Mouse (Mus musculus): ENCODE results near the gene Cask. TPM values are rescaled to one million over a fixed set of nuclear protein-coding genes. Genes with fewer than 3 reads are reported as not detected.

The Cask gene
- total and polyA plus RNA-seq, 3 experiments, result 1.8 to 16.2 (median 15.7) TPM

DNA sequence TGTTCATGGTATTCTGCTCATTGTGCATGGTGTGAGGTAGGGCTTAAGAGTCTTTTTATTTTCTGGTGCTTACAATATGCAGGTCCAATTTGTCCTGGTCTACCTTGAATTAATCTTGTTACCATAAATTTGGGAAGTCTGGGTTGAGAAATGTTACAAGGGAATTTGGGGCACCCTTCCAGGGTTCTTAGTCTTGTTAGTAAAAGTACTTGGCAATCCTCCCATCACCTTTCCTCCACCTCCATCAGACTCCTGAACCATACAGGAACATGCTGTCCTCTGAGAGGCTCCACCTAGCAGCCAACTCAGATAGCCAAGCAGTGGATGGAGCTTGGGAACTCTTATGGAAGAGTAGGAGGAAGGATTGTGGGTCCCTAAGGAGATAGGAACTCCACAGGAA lies 371.6 kb downstream of the Cask start:
- no peaks in the 10 kb centered on the region for H3K27me3 ChIP-seq (ENCODE audit: control insufficient read depth, insufficient read depth, low read length)
- TF ChIP-seq POLR2A (IDR thresholded peaks at IDR 0.05; ENCODE audit: insufficient read depth, low read depth, low read length), result no peak
- TF ChIP-seq EP300 (IDR thresholded peaks at IDR 0.05; ENCODE audit: insufficient read depth, low read depth, low read length), result no peak
- no peak for TF ChIP-seq CTCF (IDR thresholded peaks at IDR 0.05)
- H3K36me3 ChIP-seq (ENCODE audit: control insufficient read depth, insufficient read depth, low read length), result no peaks in the 10 kb centered on the region
- H3K4me3 ChIP-seq, result no peak overlapping the region
- no peak overlapping the region for H3K27ac ChIP-seq
- DNase-seq, result no peak
- no peaks in the 10 kb centered on the region for H3K79me2 ChIP-seq (replicated peaks; ENCODE audit: control insufficient read depth, insufficient read depth, low read length)
- intact Hi-C loops (cut with DNase I), result no loop called here
- H3K4me1 ChIP-seq (ENCODE audit: control insufficient read depth, insufficient read depth, low read length), result peaks cover 2% of the 10 kb centered on the region; the same call in 1 of the 2 replicates
- no peak overlapping the region for H3K9ac ChIP-seq (ENCODE audit: low read depth, low read length)

GRCm38 (mm10) chrX:13478298-13478697 lies 372.9 kb downstream of the Cask start:
- 55% methylated on average over 5 of the region's 5 CpGs for WGBS
- Histone ChIP-seq H3K79me2 (replicated peaks; ENCODE audit: control insufficient read depth, insufficient read depth, low read length) (no peaks in the 10 kb centered on the region), H3K4me1 (ENCODE audit: control insufficient read depth, insufficient read depth, low read length) (peaks cover 2% of the 10 kb centered on the region; the same call in 1 of the 2 replicates), H3K4me3 (no peak overlapping the region), H3K36me3 (ENCODE audit: control insufficient read depth, insufficient read depth, low read length) (no peaks in the 10 kb centered on the region), H3K9ac (ENCODE audit: low read depth, low read length) (no peak overlapping the region), H3K27me3 (ENCODE audit: control insufficient read depth, insufficient read depth, low read length) (no peaks in the 10 kb centered on the region), H3K27ac (peak overlapping the region; percentile 19; the same call in 1 of the 2 replicates)
- no peak for TF ChIP-seq POLR2A (IDR thresholded peaks at IDR 0.05; ENCODE audit: insufficient read depth, low read depth, low read length)
- TF ChIP-seq EP300 (IDR thresholded peaks at IDR 0.05; ENCODE audit: insufficient read depth, low read depth, low read length), result no peak
- TF ChIP-seq CTCF (IDR thresholded peaks at IDR 0.05), result no peak
- intact Hi-C loops (cut with DNase I), result no loop called here
- no peak for DNase-seq

DNA sequence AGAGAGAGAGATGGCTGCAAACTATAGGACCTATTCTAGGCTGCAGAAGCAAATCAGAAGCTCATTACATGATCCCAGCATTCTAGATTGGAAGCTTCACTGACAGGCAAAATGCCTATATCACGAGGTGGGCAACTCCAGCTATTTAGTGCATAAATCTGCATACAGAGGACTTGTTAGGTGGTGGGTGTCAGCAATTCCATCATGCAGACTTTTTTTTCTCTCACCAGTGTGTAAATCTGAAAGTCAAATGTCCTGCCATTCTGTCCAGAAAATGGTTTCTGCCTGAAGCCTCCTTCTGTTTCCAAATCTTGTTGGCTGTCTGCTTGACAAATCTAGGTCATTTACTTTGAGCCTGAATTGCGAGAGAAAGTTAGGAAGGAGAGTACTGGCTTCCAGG lies 373.6 kb downstream of the Cask start:
- no peak overlapping the region for H3K4me3 ChIP-seq
- H3K9ac ChIP-seq (ENCODE audit: low read depth, low read length), result no peak overlapping the region
- 50% methylated on average over 2 of the region's 2 CpGs for WGBS
- no peak for DNase-seq
- no peaks in the 10 kb centered on the region for H3K36me3 ChIP-seq (ENCODE audit: control insufficient read depth, insufficient read depth, low read length)
- no peaks in the 10 kb centered on the region for H3K79me2 ChIP-seq (replicated peaks; ENCODE audit: control insufficient read depth, insufficient read depth, low read length)
- no peaks in the 10 kb centered on the region for H3K27me3 ChIP-seq (ENCODE audit: control insufficient read depth, insufficient read depth, low read length)
- no peaks in the 10 kb centered on the region for H3K4me1 ChIP-seq (ENCODE audit: control insufficient read depth, insufficient read depth, low read length)
- no peak overlapping the region for H3K27ac ChIP-seq
- intact Hi-C loops (cut with DNase I), result no loop called here
- TF ChIP-seq CTCF (IDR thresholded peaks at IDR 0.05), result no peak
- TF ChIP-seq EP300 (IDR thresholded peaks at IDR 0.05; ENCODE audit: insufficient read depth, low read depth, low read length), result no peak
- no peak for TF ChIP-seq POLR2A (IDR thresholded peaks at IDR 0.05; ENCODE audit: insufficient read depth, low read depth, low read length)

- H3K27ac ChIP-seq, result no peak overlapping the region
- intact Hi-C loops (cut with DNase I), result no loop called here
- TF ChIP-seq EP300 (IDR thresholded peaks at IDR 0.05; ENCODE audit: insufficient read depth, low read depth, low read length), result no peak
- H3K36me3 ChIP-seq (ENCODE audit: control insufficient read depth, insufficient read depth, low read length), result no peaks in the 10 kb centered on the region
- no peak overlapping the region for H3K9ac ChIP-seq (ENCODE audit: low read depth, low read length)
- no peaks in the 10 kb centered on the region for H3K4me1 ChIP-seq (ENCODE audit: control insufficient read depth, insufficient read depth, low read length)
- no peaks in the 10 kb centered on the region for H3K79me2 ChIP-seq (replicated peaks; ENCODE audit: control insufficient read depth, insufficient read depth, low read length)
- H3K4me3 ChIP-seq, result no peak overlapping the region
- WGBS, result 52% methylated on average over 1 of the region's 1 CpGs
- no peak for DNase-seq
- H3K27me3 ChIP-seq (ENCODE audit: control insufficient read depth, insufficient read depth, low read length), result no peaks in the 10 kb centered on the region
Measured at GRCm38 (mm10) chrX:13475382-13475781, 375.8 kb downstream of the Cask start.

GRCm38 (mm10) chrX:13472751-13473225 lies 378.4 kb downstream of the Cask start:
- Histone ChIP-seq H3K4me3 (no peak overlapping the region), H3K9ac (ENCODE audit: low read depth, low read length) (no peak overlapping the region), H3K4me1 (ENCODE audit: control insufficient read depth, insufficient read depth, low read length) (peaks cover 5% of the 10 kb centered on the region), H3K27me3 (ENCODE audit: control insufficient read depth, insufficient read depth, low read length) (no peaks in the 10 kb centered on the region), H3K27ac (no peak overlapping the region; the same call in 1 of the 2 replicates), H3K79me2 (replicated peaks; ENCODE audit: control insufficient read depth, insufficient read depth, low read length) (no peaks in the 10 kb centered on the region), H3K36me3 (ENCODE audit: control insufficient read depth, insufficient read depth, low read length) (peaks cover 6% of the 10 kb centered on the region)
- TF ChIP-seq POLR2A (IDR thresholded peaks at IDR 0.05; ENCODE audit: insufficient read depth, low read depth, low read length) (no peak), CTCF (IDR thresholded peaks at IDR 0.05) (no peak), EP300 (IDR thresholded peaks at IDR 0.05; ENCODE audit: insufficient read depth, low read depth, low read length) (no peak)
- 79% methylated on average over 4 of the region's 4 CpGs for WGBS
- intact Hi-C loops (cut with DNase I), result no loop called here
- no peak for DNase-seq

- Histone ChIP-seq H3K79me2 (replicated peaks; ENCODE audit: control insufficient read depth, insufficient read depth, low read length) (no peaks in the 10 kb centered on the region), H3K4me1 (ENCODE audit: control insufficient read depth, insufficient read depth, low read length) (peaks cover 8% of the 10 kb centered on the region)
- no peak for TF ChIP-seq CTCF (IDR thresholded peaks at IDR 0.05)
- no peak for TF ChIP-seq POLR2A (IDR thresholded peaks at IDR 0.05; ENCODE audit: insufficient read depth, low read depth, low read length)
- TF ChIP-seq EP300 (IDR thresholded peaks at IDR 0.05; ENCODE audit: insufficient read depth, low read depth, low read length), result no peak
Measured at GRCm38 (mm10) chrX:13471925-13472324, 379.2 kb downstream of the Cask start.

More at GRCm38 (mm10) chrX:13471925-13472324, 379.2 kb downstream of the Cask start:
- no peak for DNase-seq
- Histone ChIP-seq H3K36me3 (ENCODE audit: control insufficient read depth, insufficient read depth, low read length) (peaks cover 6% of the 10 kb centered on the region), H3K27ac (no peak overlapping the region), H3K4me3 (no peak overlapping the region), H3K27me3 (ENCODE audit: control insufficient read depth, insufficient read depth, low read length) (no peaks in the 10 kb centered on the region), H3K9ac (ENCODE audit: low read depth, low read length) (no peak overlapping the region)
- intact Hi-C loops (cut with DNase I), result no loop called here
- 76% methylated on average over 3 of the region's 3 CpGs for WGBS

Data from heart, adult 2 months (tissue).